Mouse (Mus musculus) cerebellum, postnatal 14 days (tissue): ENCODE results near the gene Gm10639.
"Not testable (repeated sequence)": the region's sequence is repeated elsewhere in the genome, so short reads cannot be mapped to it uniquely, and the experiment has no call there.

Experiments
- DNase-seq, 2 experiments: peaks; one replicate each; pipeline ENCODE4 v3.0.0; 2021; ENCODE audit warnings: mixed read lengths in 2 of 2

Gene Gm10639

GRCm38 (mm10) chr9:78289723-78290122 lies at the start of gene Gm10639:
Gm10639 (plus strand) TSS chr9:78289923.
- not testable (repeated sequence) for DNase-seq

- DNase-seq: peak; percentile 21 to 45
Measured at GRCm38 (mm10) chr9:78255683-78256470, 33.8 kb upstream of the Gm10639 start.

GRCm38 (mm10) chr9:78256914-78257313 lies 32.8 kb upstream of the Gm10639 start, which contains the start of gene Gm3776:
Gm3776 (plus strand) TSS chr9:78257129.
- not testable (repeated sequence) for DNase-seq

- DNase-seq: peak; percentile 47 to 49
Measured at GRCm38 (mm10) chr9:78259688-78260087, 30.0 kb upstream of the Gm10639 start.

GRCm38 (mm10) chr9:78270945-78271344 lies 18.8 kb upstream of the Gm10639 start:
- DNase-seq: not testable (repeated sequence)

DNA sequence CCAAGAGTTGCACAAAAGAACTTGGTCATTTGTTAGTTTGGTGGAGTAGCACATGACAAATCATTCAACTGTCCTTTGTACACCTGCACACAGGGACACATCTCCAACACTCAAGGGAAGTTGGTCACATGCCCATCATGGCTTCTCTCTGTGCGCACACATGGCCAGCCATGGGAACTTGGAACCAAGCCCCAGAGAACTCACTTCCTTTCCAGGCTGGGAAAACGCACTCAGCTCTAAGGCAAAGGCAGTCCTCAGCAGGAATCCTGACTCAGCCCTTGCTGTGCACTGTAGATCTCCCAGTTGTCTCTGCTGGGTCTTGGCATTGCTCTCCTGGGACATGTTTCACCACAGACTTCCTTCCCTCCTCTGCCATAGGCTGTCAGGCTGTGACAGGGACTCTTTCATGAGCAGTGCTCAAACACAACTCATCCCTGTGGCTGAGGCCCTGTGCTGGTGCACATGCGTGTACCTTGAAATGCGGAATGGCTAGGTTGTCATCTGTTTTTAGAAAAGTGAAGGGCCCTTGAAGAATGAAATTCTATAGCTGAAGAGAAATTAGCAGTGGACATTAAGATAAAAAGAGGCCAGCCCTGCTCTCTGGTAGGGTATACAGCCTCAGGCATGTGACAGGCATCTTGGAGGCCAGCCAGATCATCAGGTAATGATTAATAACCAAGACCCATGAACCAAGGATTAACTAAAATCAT lies 7.6 kb upstream of the Gm10639 start:
- DNase-seq: peak; percentile 42 to 58

DNA sequence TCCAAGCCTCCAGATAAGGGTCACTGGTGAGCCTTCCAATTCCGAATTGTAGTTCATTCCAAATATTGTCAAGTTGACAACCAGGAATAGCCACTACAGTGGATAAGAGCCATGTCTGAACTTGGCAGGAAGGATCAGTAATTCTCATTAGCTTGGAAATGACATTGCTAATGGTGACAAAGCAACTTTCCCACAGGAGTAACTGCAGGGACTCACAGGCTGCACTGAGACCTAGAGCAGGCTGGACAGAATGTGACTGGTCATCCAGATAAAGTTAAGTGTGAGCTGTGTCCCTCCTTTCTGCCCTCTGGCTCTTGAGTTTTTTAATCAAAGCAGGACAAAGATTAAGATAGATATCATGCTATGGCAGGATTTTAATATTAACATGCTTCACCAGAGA lies 660 bp upstream of the Gm10639 start:
- DNase-seq: not testable (repeated sequence)

DNA sequence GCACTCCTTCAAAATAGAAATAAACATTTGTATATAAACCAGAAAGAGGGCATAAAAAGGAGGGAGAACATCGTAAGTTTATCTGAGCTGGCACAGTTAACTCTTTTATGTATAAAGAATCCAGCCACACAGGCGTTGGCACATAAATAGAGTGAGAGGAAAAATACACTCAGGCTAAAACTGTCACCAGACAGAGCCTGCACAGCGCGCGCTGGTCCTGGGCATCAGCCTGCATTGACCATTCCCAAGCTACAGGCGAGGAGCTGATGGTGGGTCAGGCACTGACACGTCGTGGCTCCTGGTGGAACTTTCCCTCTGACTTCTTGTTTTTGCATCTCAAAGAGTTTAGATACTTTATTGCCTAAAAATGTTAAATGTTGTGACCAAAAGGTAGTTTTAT lies 2.7 kb downstream of the Gm10639 start:
- not testable (repeated sequence) for DNase-seq

GRCm38 (mm10) chr9:78293683-78294082 lies 4.0 kb downstream of the Gm10639 start:
- DNase-seq: not testable (repeated sequence)

DNA sequence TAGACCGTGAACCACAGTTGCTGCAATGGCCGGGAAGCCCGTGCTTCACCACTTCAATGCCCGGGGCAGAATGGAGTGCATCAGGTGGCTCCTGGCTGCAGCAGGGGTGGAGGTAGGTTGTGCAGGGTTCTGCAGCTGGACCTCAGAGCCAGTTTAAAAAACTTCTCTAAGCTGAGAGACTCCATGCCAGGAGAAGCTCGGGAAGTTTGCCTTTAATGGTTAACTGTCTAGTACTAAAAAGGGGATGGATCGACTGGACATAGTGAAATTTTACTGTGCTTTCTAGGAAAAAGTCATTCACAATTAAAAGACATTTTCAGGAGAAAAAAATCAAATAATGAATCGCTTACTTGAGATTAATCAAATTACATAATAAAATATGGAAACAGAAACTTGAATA lies 5.1 kb downstream of the Gm10639 start:
- not testable (repeated sequence) for DNase-seq

DNA sequence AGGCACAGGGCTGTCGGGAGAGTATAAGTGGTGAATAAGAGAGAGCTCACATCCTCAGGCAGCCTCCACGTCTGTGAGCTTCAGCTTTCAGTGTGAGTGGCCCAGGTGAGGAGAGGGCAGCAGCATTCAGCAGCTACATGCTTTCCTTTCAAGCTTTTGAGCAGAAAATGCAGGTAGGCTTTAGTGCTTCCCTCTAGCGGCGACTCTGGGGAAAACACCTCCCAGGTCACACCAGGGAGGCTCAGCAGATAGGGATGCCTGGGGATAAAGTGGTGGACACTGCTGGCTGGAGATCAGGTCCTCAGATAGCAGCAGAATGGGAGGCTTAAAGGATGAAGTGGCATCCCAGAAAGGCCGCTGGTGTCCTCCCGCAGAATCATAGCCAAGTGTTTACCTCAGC lies 6.4 kb downstream of the Gm10639 start:
- peak; percentile 56 to 60 for DNase-seq

DNA sequence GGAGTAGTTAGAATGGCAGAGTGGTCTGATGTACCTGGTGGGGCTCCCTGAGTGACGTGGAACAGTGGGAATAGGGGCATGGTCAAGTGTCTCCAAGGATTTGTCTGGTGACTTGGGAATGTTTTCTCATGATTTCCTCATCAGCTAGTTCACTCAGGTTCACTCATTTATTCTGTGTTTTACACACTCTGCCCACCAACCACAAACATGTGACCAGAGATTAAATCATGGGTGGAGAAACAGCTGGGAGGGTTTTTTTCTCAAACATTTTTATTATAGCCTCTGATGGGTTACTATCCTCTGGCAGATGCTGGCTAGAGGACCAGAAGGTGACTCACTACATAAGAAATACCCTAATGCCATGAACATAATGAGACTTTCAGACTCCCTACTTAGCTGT lies 8.5 kb downstream of the Gm10639 start:
- no peak for DNase-seq

- not testable (repeated sequence) for DNase-seq
Measured at GRCm38 (mm10) chr9:78299143-78299542, 9.4 kb downstream of the Gm10639 start.

GRCm38 (mm10) chr9:78308122-78308521 lies 18.4 kb downstream of the Gm10639 start:
- not testable (repeated sequence) for DNase-seq

DNA sequence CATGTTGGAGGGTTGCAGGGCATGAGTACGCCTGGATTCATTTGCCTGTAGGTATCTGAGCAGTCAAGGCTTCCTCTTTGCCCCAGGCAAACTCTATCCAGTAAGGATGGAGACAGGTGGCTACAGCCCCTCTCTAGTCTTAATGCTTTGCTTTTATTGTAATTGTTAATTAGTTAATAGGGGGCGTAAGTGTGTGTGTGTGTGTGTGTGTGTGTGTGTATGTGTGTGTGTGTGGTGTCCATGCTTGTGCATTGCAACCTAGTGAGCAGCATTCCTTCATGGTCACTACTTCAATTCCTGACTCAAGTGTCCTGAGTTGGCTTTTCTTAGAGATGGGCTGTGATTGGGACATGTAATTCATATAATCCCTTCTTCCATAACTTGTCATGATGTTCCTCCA lies 25.0 kb downstream of the Gm10639 start, which contains the start of gene Omt2a:
Gene Omt2a (minus strand): TSS at position 101 of the 400 bp plus-strand sequence.
- no peak for DNase-seq

DNA sequence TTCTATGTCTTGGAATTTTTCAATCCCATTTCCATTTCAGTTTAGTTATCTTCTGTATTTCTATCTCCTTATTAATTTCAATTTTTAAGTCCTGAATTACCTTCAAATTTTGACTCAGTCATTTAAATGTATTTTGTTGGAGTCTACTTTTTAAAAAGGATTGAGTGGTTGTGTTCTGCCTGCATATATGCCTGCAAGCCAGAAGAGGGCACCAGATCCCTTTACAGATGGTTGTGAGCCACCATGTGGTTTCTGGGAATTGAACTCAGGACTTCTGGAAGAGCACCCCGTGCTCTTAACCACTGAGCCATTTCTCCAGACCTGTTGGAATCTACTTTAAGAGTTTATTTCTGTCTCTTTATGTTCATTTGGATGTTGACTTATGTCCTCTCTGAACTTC lies 29.8 kb downstream of the Gm10639 start:
- no peak for DNase-seq

- DNase-seq: not testable (repeated sequence)
Measured at GRCm38 (mm10) chr9:78327289-78327688, 37.6 kb downstream of the Gm10639 start, which contains the start of gene Omt2b. Omt2b (plus strand) TSS chr9:78327589.

DNA sequence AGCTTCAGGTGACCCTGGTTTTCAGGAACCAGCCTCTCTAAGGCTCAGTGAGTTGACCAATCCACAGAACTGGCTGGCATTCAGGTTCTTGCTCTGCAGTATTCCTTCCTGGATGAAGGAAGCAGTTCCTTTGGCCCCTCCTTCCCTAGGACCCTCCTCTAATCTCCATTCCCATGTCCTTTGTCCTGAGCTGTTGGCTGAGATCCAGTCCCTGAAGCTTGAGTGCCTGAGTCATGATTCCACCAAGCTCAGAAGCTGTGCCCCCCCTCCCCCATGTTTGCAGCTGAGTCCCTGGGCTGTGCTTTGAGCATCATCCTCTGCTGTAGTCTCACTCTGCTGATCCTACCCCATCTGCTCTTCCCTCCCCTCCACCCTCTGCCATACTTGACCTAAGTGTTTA lies 47.3 kb downstream of the Gm10639 start:
- not testable (repeated sequence) for DNase-seq

DNA sequence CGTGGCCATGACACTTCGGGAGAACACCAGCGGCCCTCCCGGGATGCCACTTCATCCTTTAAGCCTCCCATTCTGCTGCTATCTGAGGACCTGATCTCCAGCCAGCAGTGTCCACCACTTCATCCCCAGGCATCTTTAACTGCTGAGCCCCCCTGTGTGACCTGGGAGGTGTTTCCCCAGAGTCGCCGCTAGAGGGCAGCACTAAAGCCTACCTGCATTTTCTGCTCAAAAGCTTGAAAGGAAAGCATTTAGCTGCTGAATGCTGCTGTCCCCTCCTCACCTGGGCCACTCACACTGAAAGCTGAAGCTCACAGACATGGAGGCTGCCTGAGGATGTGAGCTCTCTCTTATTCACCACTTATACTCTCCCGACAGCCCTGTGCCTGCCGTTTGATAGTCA lies 50.6 kb downstream of the Gm10639 start:
- peak; percentile 60 to 68 for DNase-seq

GRCm38 (mm10) chr9:78342494-78342893 lies 52.8 kb downstream of the Gm10639 start:
- DNase-seq: not testable (repeated sequence)

- DNase-seq: not testable (repeated sequence)
Measured at GRCm38 (mm10) chr9:78343055-78343454, 53.3 kb downstream of the Gm10639 start.

GRCm38 (mm10) chr9:78345235-78345634 lies 55.5 kb downstream of the Gm10639 start:
- not testable (repeated sequence) for DNase-seq

DNA sequence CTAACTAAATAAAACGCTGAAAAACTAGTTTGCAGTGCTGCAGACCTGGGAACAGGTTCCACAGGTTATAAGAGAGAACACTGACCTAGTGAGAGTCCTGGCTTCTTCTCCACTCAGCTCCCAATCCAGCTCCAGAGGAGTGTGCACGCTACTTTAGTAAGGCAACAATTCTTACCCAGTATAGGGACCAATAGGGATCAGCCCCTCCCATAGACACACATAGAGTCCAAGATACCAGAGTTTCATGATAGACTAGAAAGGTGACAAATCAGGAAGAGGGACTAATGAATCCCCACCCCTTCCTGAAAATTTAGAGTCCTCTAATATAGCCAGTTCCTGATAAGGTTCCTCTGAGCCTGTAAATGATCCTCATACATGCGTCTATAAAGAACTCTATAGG lies 57.3 kb downstream of the Gm10639 start:
- DNase-seq: no peak
